Comparison of ENCODE assay signal across 8 mouse cellular contexts in the genomic region with DNA sequence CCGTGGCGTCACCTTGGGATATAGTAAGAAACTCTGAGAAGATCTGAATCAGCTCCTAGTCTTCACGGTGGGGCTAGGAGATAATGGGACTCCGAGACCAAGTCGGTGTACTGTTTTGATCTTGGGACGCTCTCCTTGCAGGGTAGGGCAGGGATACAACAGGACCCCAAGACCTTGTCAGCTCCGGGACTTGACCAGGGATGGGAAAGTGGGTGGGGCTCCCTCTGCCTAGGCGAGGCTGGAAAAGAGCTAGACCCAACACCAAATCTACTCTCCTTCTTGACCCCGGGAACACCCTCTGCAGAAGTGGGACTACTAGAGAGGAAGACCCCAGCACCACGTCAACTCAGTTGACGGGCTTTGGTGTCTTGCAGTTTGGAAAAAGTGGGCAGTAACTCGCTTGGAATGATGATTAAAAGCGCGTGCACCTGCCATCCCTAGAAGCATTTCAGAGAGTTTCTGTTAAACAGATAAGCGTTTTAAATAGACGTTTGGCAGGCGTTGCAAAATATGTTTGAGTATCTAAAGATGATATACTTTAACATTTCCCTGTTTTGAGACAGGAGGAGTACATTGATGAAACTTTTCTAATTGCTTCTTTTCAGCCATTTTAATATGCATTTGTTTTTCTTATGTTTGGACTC. TPM values are rescaled to one million over a fixed set of nuclear protein-coding genes. Genes with fewer than 3 reads are reported as not detected.
DNase-seq lines count a peak whose midpoint lies in the region; ATAC-seq and TF ChIP-seq lines count a peak whose summit lies in the region.

No protein-coding gene starts in this region.

- TF ChIP-seq CTCF in lung, adult 2 months (IDR thresholded peaks at IDR 0.05; ENCODE audit: insufficient read depth, low read length): no peak
- TF ChIP-seq CTCF in lung, postnatal 0 days (IDR thresholded peaks at IDR 0.05): no peak

- H3K27me3 ChIP-seq in hindbrain, embryonic 10.5 days (ENCODE audit: insufficient read depth, poor library complexity, severe bottlenecking): no peaks in the 10 kb centered on the region
- no peaks in the 10 kb centered on the region for H3K27me3 ChIP-seq in lung, postnatal 0 days (replicated peaks; ENCODE audit: insufficient read depth, low read length)
- H3K27me3 ChIP-seq in stomach, embryonic 15.5 days (replicated peaks): no peaks in the 10 kb centered on the region

- under 1% methylated on average over 17 of the region's 17 CpGs for WGBS in lung, adult 2 months
- WGBS in hindbrain, embryonic 10.5 days: 5% methylated on average over 17 of the region's 17 CpGs
- 2% methylated on average over 17 of the region's 17 CpGs for WGBS in lung, postnatal 0 days
- WGBS in stomach, embryonic 15.5 days: 1% methylated on average over 17 of the region's 17 CpGs

- H3K4me3 ChIP-seq in lung, adult 2 months (replicated peaks; ENCODE audit: extremely low read depth, low read depth, low read length): peak overlapping the region; percentile 53
- H3K4me3 ChIP-seq in hindbrain, embryonic 10.5 days: peak overlapping the region; percentile 90
- H3K4me3 ChIP-seq in lung, postnatal 0 days (ENCODE audit: low read depth, low read length): peak overlapping the region; percentile 73
- H3K4me3 ChIP-seq in stomach, embryonic 15.5 days (replicated peaks): peak overlapping the region; percentile 85

- H3K9ac ChIP-seq in lung, postnatal 0 days (replicated peaks; ENCODE audit: low read depth): peak overlapping the region; percentile 29; the same call in 1 of the 2 replicates
- H3K9ac ChIP-seq in stomach, embryonic 15.5 days: peak overlapping the region; percentile 50

- peak overlapping the region; percentile 100 for H3K4me2 ChIP-seq in lung, postnatal 0 days (replicated peaks; ENCODE audit: low read depth, low read length)
- peak overlapping the region; percentile 93 for H3K4me2 ChIP-seq in stomach, embryonic 15.5 days

- peak overlapping the region; percentile 93 for H3K27ac ChIP-seq in hindbrain, embryonic 10.5 days
- H3K27ac ChIP-seq in lung, postnatal 0 days (ENCODE audit: low read length): no peak overlapping the region
- no peak overlapping the region for H3K27ac ChIP-seq in stomach, embryonic 15.5 days

- TF ChIP-seq POLR2A in lung, adult 2 months (IDR thresholded peaks at IDR 0.05; ENCODE audit: borderline replicate concordance, extremely low read depth, low read depth, low read length): no peak

- H3K9me3 ChIP-seq in hindbrain, embryonic 10.5 days: no peaks in the 10 kb centered on the region
- no peaks in the 10 kb centered on the region for H3K9me3 ChIP-seq in lung, postnatal 0 days (ENCODE audit: low read length)
- H3K9me3 ChIP-seq in stomach, embryonic 15.5 days: no peaks in the 10 kb centered on the region

- no peak for TF ChIP-seq EP300 in lung, postnatal 0 days (IDR thresholded peaks at IDR 0.05)

- no peak for ATAC-seq in lung, postnatal 0 days
- no peak for ATAC-seq in stomach, embryonic 15.5 days (ENCODE audit: insufficient read depth, low FRiP score, low read depth)
- no peak for ATAC-seq in CD4-positive, CD25-positive, alpha-beta regulatory T cell, adult 4 months

- H3K4me1 ChIP-seq in lung, adult 2 months (ENCODE audit: control insufficient read depth, insufficient read depth, low read length): peaks cover 7% of the 10 kb centered on the region
- peaks cover 30% of the 10 kb centered on the region for H3K4me1 ChIP-seq in hindbrain, embryonic 10.5 days (replicated peaks)
- peaks cover 4% of the 10 kb centered on the region; the same call in 1 of the 2 replicates for H3K4me1 ChIP-seq in lung, postnatal 0 days (ENCODE audit: insufficient read depth, low read depth, low read length)
- 0 out of 2 replicates have a peak, but pooled peaks cover 4% of the 10 kb centered on the region for H3K4me1 ChIP-seq in stomach, embryonic 15.5 days

- H3K36me3 ChIP-seq in hindbrain, embryonic 10.5 days: peaks cover 29% of the 10 kb centered on the region
- no peaks in the 10 kb centered on the region for H3K36me3 ChIP-seq in lung, postnatal 0 days (ENCODE audit: insufficient read depth, low read length)
- no peaks in the 10 kb centered on the region for H3K36me3 ChIP-seq in stomach, embryonic 15.5 days

- DNase-seq in lung, adult 2 months: no peak
- DNase-seq in lung, adult 18-20 months: no peak
- DNase-seq in embryo, embryonic 10.5 days (ENCODE audit: low spot score): peak; percentile 70
- DNase-seq in hindbrain, embryonic 10.5 days (ENCODE audit: low spot score): peak; percentile 49
- no peak for DNase-seq in lung, postnatal 0 days (ENCODE audit: low spot score)
- no peak for DNase-seq in thymus, postnatal 4 days

RNA-seq across cellular contexts. Expression of a gene that starts 0.8 kb away (rescaled TPM):
- polyA plus RNA-seq in lung, adult 2 months (2012; rRNA removed): 0.12 and 0.24 TPM in 2 replicates
- polyA plus RNA-seq in hindbrain, embryonic 10.5 days (2016; fragmentation: Nextera tagmentation; extraction: Ambion mirVana): 16.5 and 22.1 TPM in 2 replicates
- 0.54 and 0.95 TPM in 2 replicates for polyA plus RNA-seq in lung, postnatal 0 days (2015; fragmentation: Nextera tagmentation; extraction: Ambion mirVana)
- 12.9 and 13.7 TPM in 2 replicates for polyA plus RNA-seq in stomach, embryonic 15.5 days (2015; fragmentation: Nextera tagmentation; extraction: Ambion mirVana)
- 1 to 10 TPM in 1 of 2 experiments, under 1 TPM in 1; 0.56 to 2.0 TPM for polyA plus RNA-seq in CD4-positive, CD25-positive, alpha-beta regulatory T cell, adult 4 months (2017; shearing (Covaris generic))

RNA-seq across cellular contexts. Expression of a gene that starts 33.3 kb away (rescaled TPM):
- polyA plus RNA-seq in lung, adult 2 months (2012; rRNA removed): 2.7 and 4.0 TPM in 2 replicates
- 9.0 and 11.2 TPM in 2 replicates for polyA plus RNA-seq in hindbrain, embryonic 10.5 days (2016; fragmentation: Nextera tagmentation; extraction: Ambion mirVana)
- polyA plus RNA-seq in lung, postnatal 0 days (2015; fragmentation: Nextera tagmentation; extraction: Ambion mirVana): 3.0 and 4.3 TPM in 2 replicates
- polyA plus RNA-seq in stomach, embryonic 15.5 days (2015; fragmentation: Nextera tagmentation; extraction: Ambion mirVana): 7.8 and 8.7 TPM in 2 replicates
- 1 to 10 TPM; 3.4 to 3.7 TPM for polyA plus RNA-seq in CD4-positive, CD25-positive, alpha-beta regulatory T cell, adult 4 months (2017; shearing (Covaris generic))

RNA-seq across cellular contexts. Expression of a gene that starts 46.2 kb away (rescaled TPM):
- polyA plus RNA-seq in lung, adult 2 months (2012; rRNA removed): not detected in 2 replicates
- not detected in 2 replicates for polyA plus RNA-seq in hindbrain, embryonic 10.5 days (2016; fragmentation: Nextera tagmentation; extraction: Ambion mirVana)
- 0.06 TPM in 1 of 2 replicates, not detected in the other for polyA plus RNA-seq in lung, postnatal 0 days (2015; fragmentation: Nextera tagmentation; extraction: Ambion mirVana)
- polyA plus RNA-seq in stomach, embryonic 15.5 days (2015; fragmentation: Nextera tagmentation; extraction: Ambion mirVana): 0.39 and 1.2 TPM in 2 replicates
- not detected for polyA plus RNA-seq in CD4-positive, CD25-positive, alpha-beta regulatory T cell, adult 4 months (2017; shearing (Covaris generic))

Comparison
In these comparisons a context has a peak if more than half of its experiments do, and no peak if none do; other contexts are left out.
1. DNase-seq: peak in embryo, embryonic 10.5 days (single experiment) and hindbrain, embryonic 10.5 days (single experiment); none in lung, adult 2 months (single experiment), lung, adult 18-20 months (0 of 2), lung, postnatal 0 days (single experiment) and thymus, postnatal 4 days (single experiment).
2. Peak in every context shown above with its lines, with median percentiles within 50 percentile points of each other: H3K4me3 ChIP-seq.